Mouse (Mus musculus) heart, adult 2 months (tissue): ENCODE data around the gene Slc39a11.

Experiments
- CTCF ChIP-seq: fragments of 200-600 bp; IDR thresholded peaks from 2 replicates; pipeline ENCODE4 v1.8.1; 2022; ENCODE audit warnings: antibody characterized with exemption, mild to moderate bottlenecking, moderate library complexity
- EP300 ChIP-seq: fragments of 200-500 bp; IDR thresholded peaks from 2 replicates; pipeline ENCODE4 v1.6.1; 2011; ENCODE audit warnings: low read depth, low read length, control low read depth; ENCODE audit not compliant: insufficient read depth
- POLR2A ChIP-seq: fragments of 200-500 bp; IDR thresholded peaks from 2 replicates; pipeline ENCODE4 v1.6.1; 2011; ENCODE audit warnings: mild to moderate bottlenecking, low read depth, low read length, control low read depth; ENCODE audit not compliant: insufficient read depth

- TF ChIP-seq CTCF (no peak), POLR2A (no peak), EP300 (no peak)
Measured at GRCm38 (mm10) chr11:113674595-113674994, 24.7 kb upstream of the Slc39a11 start.
